Mouse (Mus musculus): ENCODE results near the gene Slc16a2. TPM values are rescaled to one million over a fixed set of nuclear protein-coding genes. Genes with fewer than 3 reads are reported as not detected.

Slc16a2 gene
- polyA plus RNA-seq, 1 experiment from 2014 or later = 3.5 TPM

DNA sequence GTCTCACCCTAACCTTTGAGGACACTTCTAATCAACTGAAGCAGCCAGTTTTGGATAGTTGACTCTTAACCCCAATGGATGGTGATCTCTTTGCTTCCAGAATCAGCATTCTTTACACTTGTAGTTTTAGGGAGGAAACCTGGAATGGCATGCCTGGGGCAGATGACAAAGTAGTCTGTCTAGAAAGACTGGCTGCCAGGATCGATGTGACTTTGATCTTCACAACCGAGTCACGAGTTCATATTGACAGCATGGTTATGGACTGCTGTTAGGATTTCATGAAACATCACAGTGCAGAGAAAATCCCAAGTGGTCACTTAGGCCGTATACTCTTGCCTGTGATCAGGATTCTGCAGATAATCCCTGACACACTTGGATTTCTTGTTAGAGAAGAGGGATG, 88.7 kb downstream of the Slc16a2 start:
- Histone ChIP-seq H3K27ac (no peak overlapping the region), H3K9me3 (replicated peaks) (no peaks in the 10 kb centered on the region), H3K4me1 (replicated peaks) (no peaks in the 10 kb centered on the region), H3K27me3 (peaks cover 44% of the 10 kb centered on the region; the same call in 1 of the 2 replicates), H3K4me2 (no peak overlapping the region), H3K36me3 (no peaks in the 10 kb centered on the region), H3K4me3 (replicated peaks) (no peak overlapping the region), H3K9ac (no peak overlapping the region)
- 65% methylated on average over 4 of the region's 4 CpGs for WGBS (ENCODE audit: insufficient replicate concordance)
- DNase-seq (no peak), ATAC-seq (ENCODE audit: low read depth) (no peak)

DNA sequence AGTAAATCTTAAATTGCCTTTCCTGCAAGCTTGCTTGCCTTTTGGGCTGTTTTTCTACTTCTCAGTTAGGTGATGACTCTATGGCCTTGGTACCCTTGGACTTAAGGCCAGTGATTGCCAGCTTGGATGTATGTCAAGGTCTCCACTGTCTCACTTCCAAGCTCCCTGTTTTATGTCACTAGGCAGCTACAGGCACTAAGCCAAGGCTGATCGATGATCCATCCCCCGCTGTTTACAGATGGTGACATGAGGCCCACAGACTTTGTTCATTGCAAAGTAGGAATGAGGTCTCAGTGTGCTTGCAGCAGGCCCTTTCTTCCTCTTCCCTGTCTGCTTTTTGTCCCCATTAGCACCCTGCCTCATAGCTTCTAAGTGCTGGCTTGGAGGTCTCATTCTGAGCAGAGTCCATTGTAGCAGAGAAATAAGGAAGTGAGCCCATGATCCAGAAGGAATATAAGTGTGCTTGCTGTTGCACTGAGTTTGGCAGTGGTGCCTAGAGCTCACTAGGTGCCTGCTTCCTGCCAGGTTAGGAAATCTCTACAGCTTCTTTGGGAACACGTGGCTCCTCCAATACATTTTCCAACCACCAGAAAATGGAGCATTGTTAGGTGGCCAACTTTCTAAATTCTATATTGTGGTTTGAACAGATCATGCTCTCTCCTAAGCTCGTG, 89.6 kb downstream of the Slc16a2 start:
- no peak for DNase-seq
- WGBS (ENCODE audit: insufficient replicate concordance) = 49% methylated on average over 4 of the region's 4 CpGs

DNA sequence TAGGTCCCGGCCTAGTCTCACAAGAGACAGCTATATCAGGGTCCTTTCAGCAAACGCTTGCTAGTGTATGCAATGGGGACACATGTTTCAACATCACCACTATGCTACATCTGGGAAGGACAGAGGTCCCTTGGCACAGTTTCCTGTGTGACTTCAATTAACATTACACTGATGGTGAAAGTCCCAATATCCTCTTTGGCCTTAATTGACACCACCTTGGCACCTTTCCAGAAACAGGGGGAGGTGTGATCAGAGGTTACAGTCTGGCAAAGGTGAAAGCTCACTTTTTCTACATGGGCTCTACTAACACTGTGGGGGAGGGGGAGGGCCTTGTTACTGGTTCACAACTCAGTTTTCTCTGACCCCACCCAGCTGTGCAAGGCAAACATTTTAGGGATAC, 99.3 kb downstream of the Slc16a2 start:
- Histone ChIP-seq H3K9ac (no peak overlapping the region), H3K36me3 (no peaks in the 10 kb centered on the region), H3K4me3 (replicated peaks) (no peak overlapping the region), H3K9me3 (replicated peaks) (no peaks in the 10 kb centered on the region), H3K4me2 (no peak overlapping the region), H3K27ac (no peak overlapping the region), H3K27me3 (peaks cover 27% of the 10 kb centered on the region; the same call in 1 of the 2 replicates), H3K4me1 (replicated peaks) (no peaks in the 10 kb centered on the region)
- ATAC-seq (ENCODE audit: low read depth) (peak; percentile 53; the same call in 1 of the 2 replicates), DNase-seq (no peak)
- WGBS (ENCODE audit: insufficient replicate concordance) = 44% methylated on average over 2 of the region's 2 CpGs

More for the DNA sequence above, 89.6 kb downstream of the Slc16a2 start:
- peak overlapping the region; percentile 43 for H3K27ac ChIP-seq
- no peak overlapping the region for H3K9ac ChIP-seq
- ATAC-seq (ENCODE audit: low read depth) = peak; percentile 70
- no peak overlapping the region for H3K4me3 ChIP-seq (replicated peaks)
- H3K9me3 ChIP-seq (replicated peaks) = no peaks in the 10 kb centered on the region
- peaks cover 37% of the 10 kb centered on the region; the same call in 1 of the 2 replicates for H3K27me3 ChIP-seq
- H3K36me3 ChIP-seq = no peaks in the 10 kb centered on the region
- no peak overlapping the region for H3K4me2 ChIP-seq
- no peaks in the 10 kb centered on the region for H3K4me1 ChIP-seq (replicated peaks)

DNA sequence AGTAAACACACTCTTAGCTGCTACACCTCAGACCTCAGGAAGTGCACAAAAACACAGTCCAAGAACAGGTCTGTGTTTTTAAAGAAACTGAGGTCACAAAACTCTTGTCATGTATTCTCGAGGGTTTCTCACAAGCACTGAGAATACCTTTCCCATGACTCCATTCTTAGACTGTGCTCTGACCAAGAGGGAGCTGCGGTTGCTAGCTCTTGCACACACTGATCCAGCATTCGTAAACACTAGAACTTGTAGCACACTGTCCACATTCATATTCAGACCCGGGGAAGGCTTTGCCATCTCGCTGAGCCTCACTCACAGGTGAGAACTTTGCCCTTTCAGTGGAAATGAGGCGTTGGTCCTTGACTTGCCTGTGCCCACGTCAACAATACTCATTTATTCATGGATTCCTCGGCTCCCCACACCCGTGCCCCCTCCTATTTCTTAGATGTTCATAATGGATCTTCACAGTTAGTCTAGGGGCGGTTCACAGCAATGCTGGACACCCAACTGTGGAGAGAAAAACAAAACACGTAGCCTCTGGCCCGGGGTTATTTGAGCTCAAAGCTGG, 102.1 kb downstream of the Slc16a2 start:
- DNase-seq = no peak
- ATAC-seq (ENCODE audit: low read depth) = no peak
- no peaks in the 10 kb centered on the region for H3K4me1 ChIP-seq (replicated peaks)
- H3K9ac ChIP-seq = no peak overlapping the region
- no peaks in the 10 kb centered on the region for H3K9me3 ChIP-seq (replicated peaks)
- H3K4me3 ChIP-seq (replicated peaks) = no peak overlapping the region
- H3K4me2 ChIP-seq = no peak overlapping the region
- no peak overlapping the region for H3K27ac ChIP-seq
- WGBS (ENCODE audit: insufficient replicate concordance) = 47% methylated on average over 12 of the region's 12 CpGs
- peaks cover 13% of the 10 kb centered on the region; the same call in 1 of the 2 replicates for H3K27me3 ChIP-seq
- H3K36me3 ChIP-seq = no peaks in the 10 kb centered on the region

DNA sequence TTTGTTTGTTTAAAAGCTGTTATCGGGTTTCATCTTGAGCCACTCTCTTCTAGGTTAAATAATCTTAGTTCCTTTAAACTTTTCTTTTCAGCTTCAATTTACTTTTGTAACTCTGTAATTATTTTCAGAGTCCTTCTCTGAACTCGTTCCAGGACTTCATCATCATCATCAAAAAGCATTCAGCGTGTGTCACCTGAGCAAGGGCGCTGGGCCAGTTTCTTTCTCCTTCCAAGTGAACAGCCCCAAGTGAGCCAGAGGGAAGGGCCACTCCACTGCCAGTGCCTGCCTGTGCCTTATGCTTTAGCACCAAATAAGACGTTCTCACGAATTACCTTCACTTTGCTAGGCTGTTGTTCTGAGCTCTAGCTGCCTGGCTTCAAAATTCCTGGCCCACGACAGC, 108.9 kb downstream of the Slc16a2 start:
- no peak overlapping the region for H3K9ac ChIP-seq
- peaks cover 34% of the 10 kb centered on the region for H3K27me3 ChIP-seq
- H3K4me2 ChIP-seq = no peak overlapping the region
- H3K4me3 ChIP-seq (replicated peaks) = no peak overlapping the region
- ATAC-seq (ENCODE audit: low read depth) = no peak
- H3K27ac ChIP-seq = no peak overlapping the region
- no peaks in the 10 kb centered on the region for H3K36me3 ChIP-seq
- no peak for DNase-seq
- H3K4me1 ChIP-seq (replicated peaks) = no peaks in the 10 kb centered on the region
- 53% methylated on average over 7 of the region's 7 CpGs for WGBS (ENCODE audit: insufficient replicate concordance)
- no peaks in the 10 kb centered on the region for H3K9me3 ChIP-seq (replicated peaks)

DNA sequence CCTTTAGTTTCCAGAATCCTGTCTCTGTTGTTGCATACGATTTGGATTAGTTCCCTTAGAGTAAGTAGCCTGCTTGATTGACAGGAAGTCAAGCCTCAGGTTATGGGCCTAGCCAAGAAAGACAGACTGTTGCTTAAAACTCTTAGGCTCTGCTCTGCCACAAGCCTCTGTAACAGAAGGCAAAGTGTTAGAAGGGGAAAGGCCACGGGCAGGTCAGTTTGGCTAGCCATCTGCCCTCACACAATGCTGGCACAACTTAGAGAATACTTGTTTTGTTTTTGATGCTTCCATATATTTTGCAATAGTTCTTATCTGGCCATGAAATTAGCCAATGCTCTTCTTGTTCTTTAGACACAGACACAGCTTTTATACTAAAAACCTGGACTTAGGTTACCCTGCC, 112.1 kb downstream of the Slc16a2 start:
- 39% methylated on average over 2 of the region's 2 CpGs for WGBS (ENCODE audit: insufficient replicate concordance)
- DNase-seq = no peak
- peaks cover 56% of the 10 kb centered on the region for H3K27me3 ChIP-seq

DNA sequence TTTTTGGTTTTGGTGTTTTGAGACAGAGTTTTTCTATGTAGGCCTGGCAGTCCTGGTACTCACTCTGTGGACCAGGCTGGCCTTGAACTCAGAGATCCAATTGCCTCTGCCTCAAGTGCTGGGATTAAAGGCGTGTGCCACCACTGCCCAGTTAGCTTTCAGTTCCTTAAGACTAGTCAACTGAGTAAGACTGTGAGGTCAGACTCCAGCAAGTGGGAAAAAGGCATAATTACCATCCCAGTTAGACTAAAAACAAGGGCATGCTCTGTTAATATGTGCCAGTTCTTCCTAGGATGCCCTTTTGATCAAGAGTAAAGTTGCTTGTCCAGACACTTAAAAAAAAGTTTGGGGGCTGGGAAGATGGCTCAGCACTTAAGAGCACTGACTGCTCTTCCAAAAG, 113.2 kb downstream of the Slc16a2 start:
- no peaks in the 10 kb centered on the region for H3K9me3 ChIP-seq (replicated peaks)
- H3K4me3 ChIP-seq (replicated peaks) = no peak overlapping the region
- DNase-seq = no peak
- no peaks in the 10 kb centered on the region for H3K4me1 ChIP-seq (replicated peaks)
- H3K4me2 ChIP-seq = no peak overlapping the region
- ATAC-seq (ENCODE audit: low read depth) = no peak
- WGBS (ENCODE audit: insufficient replicate concordance) = 36% methylated on average over 1 of the region's 1 CpGs
- H3K27ac ChIP-seq = no peak overlapping the region
- H3K36me3 ChIP-seq = no peaks in the 10 kb centered on the region
- H3K9ac ChIP-seq = no peak overlapping the region
- H3K27me3 ChIP-seq = peaks cover 63% of the 10 kb centered on the region

More for the DNA sequence above, 112.1 kb downstream of the Slc16a2 start:
- Histone ChIP-seq H3K9me3 (replicated peaks) (no peaks in the 10 kb centered on the region), H3K27ac (no peak overlapping the region), H3K36me3 (no peaks in the 10 kb centered on the region), H3K4me3 (replicated peaks) (no peak overlapping the region), H3K9ac (no peak overlapping the region), H3K4me2 (no peak overlapping the region), H3K4me1 (replicated peaks) (no peaks in the 10 kb centered on the region)
- no peak for ATAC-seq (ENCODE audit: low read depth)

DNA sequence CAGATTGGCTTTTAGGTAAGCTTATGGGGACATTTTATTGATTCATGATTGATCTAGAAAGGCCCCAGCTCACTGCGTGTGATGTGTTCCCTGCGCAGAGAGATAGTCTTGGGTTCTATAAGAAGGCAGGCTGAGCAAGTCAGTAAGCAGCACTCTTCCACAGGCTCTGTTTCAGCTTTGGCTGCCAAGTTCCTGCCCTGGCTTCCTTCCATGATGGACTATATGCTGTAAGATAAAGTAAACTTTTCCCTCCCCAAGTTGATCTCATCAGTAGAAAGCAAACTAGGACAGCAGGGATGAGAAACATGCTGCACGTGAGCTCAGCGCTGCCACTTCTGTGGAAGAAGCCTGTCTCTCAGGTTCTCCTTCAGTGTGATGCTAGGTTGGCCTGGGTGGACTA, 117.2 kb downstream of the Slc16a2 start:
- Histone ChIP-seq H3K4me3 (replicated peaks) (no peak overlapping the region), H3K36me3 (no peaks in the 10 kb centered on the region), H3K27me3 (peaks cover 50% of the 10 kb centered on the region), H3K4me2 (no peak overlapping the region), H3K9me3 (replicated peaks) (no peaks in the 10 kb centered on the region), H3K27ac (no peak overlapping the region), H3K4me1 (replicated peaks) (no peaks in the 10 kb centered on the region), H3K9ac (no peak overlapping the region)
- ATAC-seq (ENCODE audit: low read depth) (no peak), DNase-seq (no peak)
- WGBS (ENCODE audit: insufficient replicate concordance) = 79% methylated on average over 4 of the region's 4 CpGs

DNA sequence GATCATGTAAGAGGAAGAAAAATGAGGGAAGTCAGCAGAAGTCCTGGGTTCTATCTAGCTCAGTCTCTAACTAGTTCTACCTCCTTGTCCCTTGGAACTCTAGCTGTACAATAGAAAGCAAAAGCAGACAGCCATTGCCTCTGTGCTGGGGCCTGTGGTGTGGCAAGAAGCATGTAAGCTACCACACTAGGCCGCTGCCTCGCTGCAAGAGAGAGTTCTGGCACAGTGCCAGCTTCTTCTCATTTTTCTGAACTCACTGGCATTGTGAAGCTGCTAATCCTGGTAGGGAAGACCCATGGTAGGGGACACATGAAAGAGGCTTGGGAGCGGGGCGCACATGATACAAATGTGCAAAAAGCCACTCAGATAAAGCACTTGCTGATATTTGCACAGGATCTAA, 117.8 kb downstream of the Slc16a2 start:
- no peak overlapping the region for H3K9ac ChIP-seq
- peaks cover 50% of the 10 kb centered on the region for H3K27me3 ChIP-seq
- H3K36me3 ChIP-seq = no peaks in the 10 kb centered on the region
- H3K4me2 ChIP-seq = no peak overlapping the region
- no peak overlapping the region for H3K27ac ChIP-seq
- DNase-seq = no peak
- H3K9me3 ChIP-seq (replicated peaks) = no peaks in the 10 kb centered on the region
- no peak for ATAC-seq (ENCODE audit: low read depth)
- WGBS (ENCODE audit: insufficient replicate concordance) = 66% methylated on average over 4 of the region's 4 CpGs
- no peaks in the 10 kb centered on the region for H3K4me1 ChIP-seq (replicated peaks)
- H3K4me3 ChIP-seq (replicated peaks) = no peak overlapping the region

DNA sequence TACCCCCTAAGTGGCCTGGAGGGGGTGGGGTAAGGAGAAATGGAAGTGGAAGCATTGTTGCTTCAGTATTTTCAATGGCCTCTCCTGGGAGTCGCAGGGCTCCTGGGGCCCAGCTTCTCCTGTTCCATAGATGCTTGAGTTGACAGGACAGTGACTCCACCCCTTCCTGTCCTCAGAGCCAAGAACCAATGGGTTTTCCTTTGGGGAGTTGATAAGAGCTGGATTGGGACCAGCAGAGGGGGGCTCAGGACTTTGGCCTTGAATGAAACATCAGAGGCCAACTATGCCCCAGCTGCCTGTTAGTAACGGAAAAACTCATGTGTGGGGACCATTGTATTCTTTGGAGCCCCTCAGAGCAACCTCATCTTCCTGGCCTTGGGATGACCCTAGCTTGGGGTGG, 124.0 kb downstream of the Slc16a2 start:
- peaks cover 64% of the 10 kb centered on the region for H3K27me3 ChIP-seq
- no peaks in the 10 kb centered on the region for H3K36me3 ChIP-seq
- 57% methylated on average over 2 of the region's 2 CpGs for WGBS (ENCODE audit: insufficient replicate concordance)
- no peak overlapping the region for H3K27ac ChIP-seq
- H3K9me3 ChIP-seq (replicated peaks) = no peaks in the 10 kb centered on the region
- H3K4me1 ChIP-seq (replicated peaks) = no peaks in the 10 kb centered on the region
- no peak overlapping the region for H3K4me2 ChIP-seq
- DNase-seq = no peak
- H3K4me3 ChIP-seq (replicated peaks) = no peak overlapping the region
- H3K9ac ChIP-seq = no peak overlapping the region
- ATAC-seq (ENCODE audit: low read depth) = no peak

DNA sequence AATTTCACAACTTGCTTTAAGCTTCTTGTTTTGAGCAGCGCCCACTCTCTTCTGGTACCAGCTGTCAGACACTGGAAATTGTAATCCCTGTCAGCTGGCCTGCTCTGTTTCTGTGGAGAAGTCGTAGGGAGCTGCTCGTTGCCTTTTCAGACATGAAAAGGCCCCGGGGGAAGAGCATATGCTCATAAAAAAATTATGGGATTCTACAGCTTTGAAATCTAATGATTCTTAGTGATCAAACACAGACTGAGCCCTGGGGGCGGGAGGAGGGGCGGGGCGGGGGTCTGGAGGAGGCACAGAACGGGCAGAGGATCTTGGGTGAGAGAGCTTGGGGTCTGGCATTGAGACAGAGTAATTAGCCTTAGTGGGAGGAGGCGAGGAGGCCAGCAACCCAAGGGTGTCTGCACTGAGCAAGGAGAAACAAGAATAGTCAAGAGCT, 125.7 kb downstream of the Slc16a2 start:
- peaks cover 65% of the 10 kb centered on the region for H3K27me3 ChIP-seq
- H3K4me1 ChIP-seq (replicated peaks) = no peaks in the 10 kb centered on the region
- no peak for DNase-seq
- ATAC-seq (ENCODE audit: low read depth) = no peak
- H3K9ac ChIP-seq = no peak overlapping the region
- peak overlapping the region; percentile 26; the same call in 1 of the 2 replicates for H3K4me2 ChIP-seq
- H3K27ac ChIP-seq = no peak overlapping the region
- no peaks in the 10 kb centered on the region for H3K36me3 ChIP-seq
- WGBS (ENCODE audit: insufficient replicate concordance) = 10% methylated on average over 9 of the region's 9 CpGs
- H3K4me3 ChIP-seq (replicated peaks) = no peak overlapping the region
- H3K9me3 ChIP-seq (replicated peaks) = no peaks in the 10 kb centered on the region
